Mouse (Mus musculus) B cell, adult 67 days (primary cell): ENCODE results near the gene Ddhd1. TPM values are rescaled to one million over a fixed set of nuclear protein-coding genes. Genes with fewer than 3 reads are reported as not detected.

Experiments used
- total RNA-seq, 2 experiments: library from RNA; stranded (reverse); gene quantifications; 4 replicates each; pipeline ENCODE4 v1.2.4; 2023

Ddhd1 gene
- 10 to 100 TPM; 57.6 to 59.0 TPM for total RNA-seq

DNA sequence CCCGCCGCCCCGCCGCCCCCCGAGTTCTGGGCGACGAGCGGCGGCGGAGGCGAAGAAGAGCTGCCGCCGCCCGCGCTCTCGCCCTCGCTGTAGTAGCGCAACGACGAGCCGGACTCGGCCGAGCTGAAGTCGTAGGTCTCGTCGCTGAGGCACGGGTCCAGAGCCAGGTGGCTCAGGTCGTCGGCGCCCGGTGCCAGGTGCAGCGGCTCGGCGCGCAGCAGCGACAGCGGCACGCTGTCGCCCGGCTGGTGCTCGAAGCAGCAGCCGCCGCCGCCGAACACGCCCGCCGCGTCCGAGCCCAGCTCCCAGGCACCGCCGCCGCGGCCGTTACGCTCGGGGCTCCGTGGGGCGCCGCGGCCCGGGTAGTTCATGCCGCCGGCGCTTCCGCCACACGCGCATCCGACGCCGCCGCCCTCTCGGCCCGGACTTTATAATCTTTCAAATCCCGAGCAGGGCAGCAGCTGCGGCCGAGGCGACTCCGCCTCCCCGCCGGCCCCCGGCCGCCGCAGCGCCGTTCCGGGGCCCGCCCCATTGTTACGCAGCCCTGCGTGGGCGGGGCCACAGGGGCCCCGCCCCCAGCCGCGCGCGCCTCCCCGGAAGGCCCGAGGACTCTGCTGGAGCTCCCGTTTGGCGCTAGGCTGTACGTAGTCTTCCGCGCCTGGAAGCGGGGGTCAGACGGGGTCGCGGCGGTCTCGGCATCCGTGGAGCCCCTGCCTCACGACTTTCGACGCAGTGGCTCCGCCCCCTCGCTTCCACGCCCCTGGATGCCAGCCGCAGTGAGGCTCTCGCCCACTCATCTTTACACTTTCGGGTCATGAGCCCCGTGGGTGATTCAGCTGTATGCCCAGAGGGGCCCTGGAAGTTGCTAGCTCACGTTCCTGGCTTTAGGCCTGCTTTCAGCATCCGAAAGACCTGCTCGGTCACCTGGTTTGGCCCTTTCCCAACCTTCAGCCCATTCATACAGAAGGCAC, at the start of gene Ddhd1:
Gene Ddhd1 (minus strand): TSS at position 503 of the 971 bp plus-strand sequence.

Other genes starting within 250 kb of the Ddhd1 start
- not detected for gene Fermt2, start 128.0 kb downstream of the Ddhd1 start, total RNA-seq